Mouse (Mus musculus) stomach, embryonic 16.5 days (tissue): ENCODE results near the gene Klhl36. TPM values are rescaled to one million over a fixed set of nuclear protein-coding genes. Genes with fewer than 3 reads are reported as not detected.

Source experiments
- ATAC-seq: fragments of 200-750 bp; cut with Nextera tagmentation; 2 replicates; pipeline ENCODE4 v1.8.0; 2017; ENCODE audit warnings: moderate number of reproducible peaks, moderate TSS enrichment; ENCODE audit not compliant: insufficient read depth, low FRiP score
- H3K27ac ChIP-seq: fragments of 300-500 bp; sonication (generic); 2 replicates; pipeline ENCODE4 v1.5.1; 2014; ENCODE audit warnings: low read length
- H3K27me3 ChIP-seq: fragments of 300-500 bp; sonication (generic); 2 replicates; pipeline ENCODE4 v1.6.1; 2014; ENCODE audit warnings: low read length, control low read depth, mixed read lengths; ENCODE audit not compliant: control insufficient read depth, insufficient read depth
- H3K36me3 ChIP-seq: fragments of 300-500 bp; sonication (generic); 2 replicates; pipeline ENCODE4 v1.6.1; 2014; ENCODE audit warnings: low read length; ENCODE audit not compliant: control insufficient read depth, insufficient read depth
- H3K4me1 ChIP-seq: fragments of 300-500 bp; sonication (generic); 2 replicates; pipeline ENCODE4 v1.6.1; 2014; ENCODE audit warnings: low read length, control low read depth, mixed read lengths; ENCODE audit not compliant: control insufficient read depth, insufficient read depth
- H3K4me2 ChIP-seq: fragments of 300-500 bp; sonication (generic); 2 replicates; pipeline ENCODE4 v1.6.1; 2014; ENCODE audit warnings: low read depth, low read length, mixed read lengths
- H3K4me3 ChIP-seq: fragments of 300-500 bp; sonication (generic); replicated peaks from 2 replicates; pipeline ENCODE4 v1.5.1; 2014; ENCODE audit warnings: mild to moderate bottlenecking, low read length
- H3K9ac ChIP-seq: fragments of 300-500 bp; sonication (generic); 2 replicates; pipeline ENCODE4 v1.6.1; 2014; ENCODE audit warnings: low read length
- H3K9me3 ChIP-seq: fragments of 300-500 bp; sonication (generic); replicated peaks from 2 replicates; pipeline ENCODE4 v1.6.1; 2016; ENCODE audit warnings: low read length, control low read depth; ENCODE audit not compliant: control insufficient read depth
- WGBS: fragments of 180-500 bp; shearing (Covaris S2); extraction: QIAGEN DNeasy Blood & Tissue Kit; methylation state at CpG from one replicate; pipeline ENCODE4 v1.1.7; 2014; 5-methylcytosine and 5-hydroxymethylcytosine counted together
- polyA plus RNA-seq: library from polyadenylated mRNA; unstranded; fragments of >200 nt; fragmentation: Nextera tagmentation; extraction: Ambion mirVana; gene quantifications from 2 replicates; pipeline ENCODE4 v1.2.1, GENCODE M21; 2015

Gene Klhl36
- polyA plus RNA-seq, 1 experiment from 2014 or later, result 10.7 TPM

- Histone ChIP-seq H3K27ac (0 out of 2 replicates have a peak overlapping the region, but pooled peaks have one; percentile 30), H3K27me3 (no peaks in the 10 kb centered on the region), H3K4me1 (peaks cover 53% of the 10 kb centered on the region), H3K9me3 (no peaks in the 10 kb centered on the region), H3K36me3 (peaks cover 8% of the 10 kb centered on the region; the same call in 1 of the 2 replicates), H3K4me3 (no peak overlapping the region), H3K9ac (no peak overlapping the region), H3K4me2 (no peak overlapping the region)
- 73% methylated on average over 4 of the region's 4 CpGs for WGBS
- no peak for ATAC-seq
These were observed 38.0 kb upstream of the Klhl36 start for GRCm38 (mm10) chr8:119824100-119824499.

- H3K4me1 ChIP-seq, result peaks cover 53% of the 10 kb centered on the region
- peaks cover 8% of the 10 kb centered on the region; the same call in 1 of the 2 replicates for H3K36me3 ChIP-seq
- H3K4me2 ChIP-seq, result no peak overlapping the region
- no peak for ATAC-seq
- H3K9me3 ChIP-seq, result no peaks in the 10 kb centered on the region
- H3K27me3 ChIP-seq, result no peaks in the 10 kb centered on the region
- peak overlapping the region; percentile 42 for H3K9ac ChIP-seq
- no peak overlapping the region for H3K4me3 ChIP-seq
- 47% methylated on average over 11 of the region's 11 CpGs for WGBS
- peak overlapping the region; percentile 72 for H3K27ac ChIP-seq
These were observed 37.2 kb upstream of the Klhl36 start for GRCm38 (mm10) chr8:119824809-119825273.

- no peak for ATAC-seq
- 69% methylated on average over 19 of the region's 19 CpGs for WGBS
- Histone ChIP-seq H3K4me1 (peaks cover 66% of the 10 kb centered on the region), H3K36me3 (peaks cover 8% of the 10 kb centered on the region; the same call in 1 of the 2 replicates), H3K27me3 (no peaks in the 10 kb centered on the region), H3K27ac (peak overlapping the region; percentile 76), H3K9me3 (no peaks in the 10 kb centered on the region), H3K4me2 (no peak overlapping the region), H3K9ac (0 out of 2 replicates have a peak overlapping the region, but pooled peaks have one; percentile 36), H3K4me3 (no peak overlapping the region)
These were observed 35.9 kb upstream of the Klhl36 start for GRCm38 (mm10) chr8:119825950-119826730.

GRCm38 (mm10) chr8:119826982-119827381 lies 35.1 kb upstream of the Klhl36 start:
- 65% methylated on average over 5 of the region's 5 CpGs for WGBS
- no peak overlapping the region for H3K9ac ChIP-seq

GRCm38 (mm10) chr8:119827721-119828153 lies 34.3 kb upstream of the Klhl36 start:
- 19% methylated on average over 4 of the region's 4 CpGs for WGBS
- Histone ChIP-seq H3K4me2 (peak overlapping the region; percentile 23; the same call in 1 of the 2 replicates), H3K4me1 (peaks cover 82% of the 10 kb centered on the region), H3K36me3 (no peaks in the 10 kb centered on the region), H3K9ac (peak overlapping the region; percentile 34; the same call in 1 of the 2 replicates), H3K9me3 (no peaks in the 10 kb centered on the region), H3K27ac (peak overlapping the region; percentile 76), H3K27me3 (no peaks in the 10 kb centered on the region), H3K4me3 (no peak overlapping the region)
- ATAC-seq, result no peak

More at GRCm38 (mm10) chr8:119826982-119827381, 35.1 kb upstream of the Klhl36 start:
- no peak for ATAC-seq
- H3K4me3 ChIP-seq, result no peak overlapping the region
- peak overlapping the region; percentile 0; the same call in 1 of the 2 replicates for H3K4me2 ChIP-seq
- 0 out of 2 replicates have a peak, but pooled peaks cover 4% of the 10 kb centered on the region for H3K36me3 ChIP-seq
- H3K4me1 ChIP-seq, result peaks cover 74% of the 10 kb centered on the region
- no peaks in the 10 kb centered on the region for H3K27me3 ChIP-seq
- H3K27ac ChIP-seq, result peak overlapping the region; percentile 76
- H3K9me3 ChIP-seq, result no peaks in the 10 kb centered on the region

- no peak for ATAC-seq
- H3K9me3 ChIP-seq, result no peaks in the 10 kb centered on the region
- H3K27ac ChIP-seq, result peak overlapping the region; percentile 76; the same call in 1 of the 2 replicates
- no peak overlapping the region for H3K4me2 ChIP-seq
- WGBS, result 65% methylated on average over 10 of the region's 10 CpGs
- no peak overlapping the region for H3K9ac ChIP-seq
- H3K4me3 ChIP-seq, result no peak overlapping the region
- H3K36me3 ChIP-seq, result no peaks in the 10 kb centered on the region
- H3K27me3 ChIP-seq, result no peaks in the 10 kb centered on the region
- H3K4me1 ChIP-seq, result peaks cover 93% of the 10 kb centered on the region
These were observed 33.1 kb upstream of the Klhl36 start for GRCm38 (mm10) chr8:119829015-119829414.

- whole genome bisulfite sequencing, result 73% methylated on average over 13 of the region's 13 CpGs
- Histone ChIP-seq H3K4me3 (no peak overlapping the region), H3K4me2 (no peak overlapping the region), H3K9me3 (0 out of 2 replicates have a peak, but pooled peaks cover 2% of the 10 kb centered on the region), H3K36me3 (no peaks in the 10 kb centered on the region), H3K9ac (no peak overlapping the region), H3K27me3 (no peaks in the 10 kb centered on the region), H3K27ac (peak overlapping the region; percentile 56), H3K4me1 (peaks cover 89% of the 10 kb centered on the region)
- ATAC-seq, result no peak
These were observed 32.6 kb upstream of the Klhl36 start for GRCm38 (mm10) chr8:119829420-119829819.

- no peak overlapping the region for H3K4me3 ChIP-seq
- 54% methylated on average over 16 of the region's 16 CpGs for WGBS
- no peaks in the 10 kb centered on the region for H3K36me3 ChIP-seq
- 0 out of 2 replicates have a peak, but pooled peaks cover 3% of the 10 kb centered on the region for H3K9me3 ChIP-seq
- H3K4me2 ChIP-seq, result no peak overlapping the region; the same call in 1 of the 2 replicates
- peaks cover 85% of the 10 kb centered on the region for H3K4me1 ChIP-seq
- peak overlapping the region; percentile 56 for H3K27ac ChIP-seq
- ATAC-seq, result no peak
- H3K27me3 ChIP-seq, result no peaks in the 10 kb centered on the region
- H3K9ac ChIP-seq, result peak overlapping the region; percentile 9; the same call in 1 of the 2 replicates
These were observed 32.0 kb upstream of the Klhl36 start for GRCm38 (mm10) chr8:119829870-119830580.
